Mouse (Mus musculus): ENCODE data around the gene Wdr90.

- TF ChIP-seq POLR2A (IDR thresholded peaks at IDR 0.05; ENCODE audit: insufficient read depth, low read depth, low read length) (no peak), CTCF (IDR thresholded peaks at IDR 0.05) (no peak), EP300 (IDR thresholded peaks at IDR 0.05; ENCODE audit: insufficient read depth, low read depth, low read length) (no peak)
Observed at GRCm38 (mm10) chr17:25824362-25825142, 36.7 kb downstream of the Wdr90 start.

Measured in heart, adult 2 months (tissue).